Mouse (Mus musculus): ENCODE results near the gene Hectd4.
"Not testable (repeated sequence)": the region's sequence is repeated elsewhere in the genome, so short reads cannot be mapped to it uniquely, and the experiment has no call there.

Hectd4 gene

DNA sequence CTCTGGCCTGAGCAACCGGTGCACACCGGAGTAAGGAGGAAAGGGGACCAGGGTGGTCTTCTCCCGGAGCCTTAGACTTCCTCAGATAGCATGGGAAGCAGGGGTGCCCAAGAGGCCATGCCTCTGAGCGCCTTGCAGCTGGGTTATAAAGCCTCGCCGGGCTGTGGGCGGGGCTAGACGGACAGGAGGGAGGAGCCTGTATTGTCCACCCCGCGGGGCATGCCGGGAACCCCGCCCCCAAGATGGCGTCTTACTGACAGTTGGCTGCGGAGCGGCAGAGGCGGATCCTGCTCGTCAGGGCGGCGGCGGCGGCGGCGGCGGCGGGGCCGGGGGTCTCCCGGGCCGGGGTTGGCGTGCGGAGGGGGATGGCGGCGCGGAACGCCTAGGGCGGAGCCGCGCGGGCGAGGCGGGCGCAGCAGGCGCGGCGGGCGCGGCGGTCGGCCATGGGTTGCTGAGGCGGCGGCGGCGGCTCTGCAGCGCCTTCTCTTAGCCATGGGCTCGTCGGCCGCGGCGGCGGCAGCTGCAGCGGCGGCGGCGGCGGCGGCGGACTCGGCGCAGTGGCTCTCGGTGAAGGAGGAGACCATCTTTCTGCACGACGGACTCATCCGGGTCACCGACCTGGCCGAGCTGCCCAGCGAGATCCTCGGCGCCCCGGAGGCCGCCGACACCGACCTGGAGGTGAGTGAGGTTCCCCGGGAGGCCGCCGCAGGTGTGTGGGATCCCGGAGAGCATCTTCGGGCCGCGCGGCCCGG lies at the start of gene Hectd4:
Hectd4 (plus strand) TSS at position 240 of the 752 bp plus-strand sequence.
- DNase-seq (ENCODE audit: low spot score), result peak; percentile 84

DNA sequence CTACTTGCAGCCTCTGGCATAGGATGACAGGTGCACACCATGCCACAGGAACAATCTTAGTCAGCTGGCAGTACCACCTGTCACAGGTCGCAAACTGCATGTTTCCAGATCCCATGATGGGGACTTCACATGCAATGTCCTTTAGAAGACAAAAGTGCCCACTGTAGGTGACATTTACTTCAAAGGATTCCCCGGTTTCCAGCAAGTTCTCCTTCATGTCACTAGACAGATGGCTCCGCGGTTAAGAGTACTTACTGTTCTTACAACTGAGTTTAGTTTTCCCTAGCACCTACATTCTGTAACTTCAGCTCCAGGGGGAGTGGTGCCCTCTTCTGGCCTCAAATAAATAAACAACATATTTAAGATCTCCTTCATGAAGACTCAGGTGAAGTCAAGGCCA lies 47.2 kb upstream of the Hectd4 start:
- no peak for DNase-seq (ENCODE audit: low spot score)

GRCm38 (mm10) chr5:121179077-121179857 lies 40.8 kb upstream of the Hectd4 start:
- DNase-seq (ENCODE audit: low spot score), result no peak

- DNase-seq (ENCODE audit: low spot score), result no peak
These were observed 36.8 kb upstream of the Hectd4 start for GRCm38 (mm10) chr5:121183269-121183668.

DNA sequence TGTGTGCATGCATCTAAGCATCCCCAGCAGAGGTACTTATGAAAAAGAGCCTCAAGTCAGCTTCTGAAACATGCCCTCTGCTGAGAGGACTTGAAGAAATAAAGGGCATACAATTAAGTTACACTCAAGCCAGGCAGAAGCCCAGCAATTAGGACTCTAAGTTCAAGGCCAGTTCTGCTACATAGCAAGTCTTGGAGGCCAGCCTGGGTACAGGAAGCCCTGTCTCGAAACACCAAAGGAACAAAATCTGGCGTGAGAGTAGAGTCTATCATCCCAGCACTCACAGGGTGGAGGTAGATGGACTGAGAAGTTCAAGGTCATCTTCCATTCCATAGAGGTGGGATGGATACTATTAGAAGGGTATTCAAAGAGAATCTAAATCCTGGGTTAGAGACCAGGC lies 35.6 kb upstream of the Hectd4 start:
- DNase-seq (ENCODE audit: low spot score), result no peak

DNA sequence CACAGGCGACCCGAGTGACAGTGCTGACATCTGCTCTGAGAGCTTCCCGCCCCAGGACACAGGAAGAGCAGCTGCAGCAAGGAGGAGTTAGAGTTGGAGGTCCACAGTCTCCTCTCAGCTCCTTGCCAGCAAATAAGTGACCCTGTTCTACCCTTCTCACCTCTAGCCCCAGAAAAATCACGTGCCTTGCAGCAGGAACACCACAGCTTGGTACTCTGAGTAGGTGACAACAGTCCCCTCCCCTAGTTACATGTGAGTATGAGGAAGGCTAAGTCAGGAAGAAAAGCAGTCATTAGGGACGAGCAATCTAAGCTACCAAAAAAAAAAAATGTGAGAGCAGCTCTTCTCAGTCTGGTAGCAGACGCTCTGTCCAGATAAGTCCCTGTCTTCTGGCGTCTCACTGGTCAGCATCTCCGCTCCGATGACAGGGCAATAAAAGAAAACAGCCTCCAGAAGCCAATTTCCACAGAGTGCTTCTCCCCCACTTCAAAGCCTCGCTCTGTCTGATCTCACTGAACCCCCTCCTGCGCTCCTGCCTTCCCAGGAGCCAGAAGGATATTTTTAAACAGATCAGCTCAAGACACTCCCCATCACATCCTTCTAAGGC lies 35.0 kb upstream of the Hectd4 start:
- DNase-seq (ENCODE audit: low spot score), result no peak

- no peak for DNase-seq (ENCODE audit: low spot score)
These were observed 32.4 kb upstream of the Hectd4 start for GRCm38 (mm10) chr5:121187580-121188001.

DNA sequence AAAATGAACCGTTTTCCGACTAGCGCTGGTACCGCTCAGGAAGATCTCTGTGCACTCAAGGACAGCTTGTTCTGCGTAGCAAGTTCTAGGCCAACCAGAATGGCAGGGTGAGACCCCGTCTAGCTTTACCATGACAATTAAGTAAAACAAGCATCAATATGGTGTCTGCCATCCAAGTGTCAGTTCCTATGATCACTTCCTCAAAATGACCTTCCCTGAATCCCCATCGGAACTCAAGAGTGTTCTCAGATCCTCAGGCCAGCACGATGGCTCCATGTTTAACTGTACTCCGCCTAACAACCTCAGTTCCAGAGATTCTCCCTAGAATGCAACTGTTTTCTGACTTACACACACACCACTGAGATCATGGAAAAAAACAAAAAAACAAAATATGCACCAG lies 31.8 kb upstream of the Hectd4 start:
- no peak for DNase-seq (ENCODE audit: low spot score)

GRCm38 (mm10) chr5:121189182-121189581 lies 30.8 kb upstream of the Hectd4 start:
- no peak for DNase-seq (ENCODE audit: low spot score)

- DNase-seq (ENCODE audit: low spot score), result no peak
These were observed 29.7 kb upstream of the Hectd4 start for GRCm38 (mm10) chr5:121190210-121190835.

DNA sequence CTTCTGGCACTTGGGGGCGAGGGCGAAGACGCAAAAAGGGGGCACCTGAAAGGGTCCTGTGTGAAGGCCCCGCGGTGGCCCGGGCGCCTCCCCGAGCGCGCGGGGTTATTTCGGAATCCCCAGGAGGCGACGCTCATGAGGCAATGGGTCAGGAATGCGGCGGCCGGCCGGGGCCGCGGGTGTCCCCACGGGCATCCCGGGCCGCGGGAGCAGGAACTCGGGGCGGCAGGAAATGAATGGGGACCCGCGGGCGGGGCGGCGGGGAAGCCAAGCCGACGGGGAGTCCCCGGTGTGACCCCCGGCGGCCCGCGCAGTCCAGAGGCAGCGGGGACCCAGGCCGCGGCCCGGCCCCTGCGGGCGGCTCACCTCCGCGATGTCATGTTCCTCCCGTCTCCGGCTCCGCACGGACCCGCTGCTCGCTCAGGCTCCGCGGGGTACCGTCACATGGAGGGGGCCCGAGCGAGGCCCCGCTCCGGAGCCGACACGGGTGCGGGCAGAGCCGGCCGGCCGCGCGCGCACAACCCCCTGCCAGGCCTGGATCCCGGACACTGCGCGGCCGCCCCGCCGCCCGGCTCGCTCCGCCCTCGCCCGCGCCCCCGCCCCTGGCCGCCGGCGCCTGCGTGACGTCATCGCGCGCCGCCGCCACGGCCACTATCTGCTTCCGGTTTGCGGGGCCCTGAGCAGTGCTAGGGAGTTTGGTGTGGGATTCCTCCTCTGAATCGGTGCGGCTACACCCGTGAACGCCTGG lies 29.0 kb upstream of the Hectd4 start, which contains the start of gene Ptpn11:
Ptpn11 (minus strand) TSS at position 562 of the 748 bp plus-strand sequence.
- peak; percentile 56 for DNase-seq (ENCODE audit: low spot score)

DNA sequence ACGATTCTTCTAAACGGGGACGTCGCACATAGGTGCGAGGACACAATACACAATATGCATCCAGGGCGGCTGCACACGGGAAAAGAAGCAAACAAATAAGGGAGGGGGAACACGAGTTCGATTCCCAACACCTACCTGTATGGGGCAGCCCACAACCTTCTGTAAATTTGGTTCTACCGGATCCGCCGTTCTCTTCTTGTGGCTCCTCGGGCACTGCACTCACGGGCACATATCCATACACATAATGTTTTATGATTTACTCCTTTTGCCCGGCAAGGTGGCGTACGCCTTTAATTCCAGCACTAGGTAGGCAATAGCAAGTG lies 28.5 kb upstream of the Hectd4 start:
- no peak for DNase-seq (ENCODE audit: low spot score)

DNA sequence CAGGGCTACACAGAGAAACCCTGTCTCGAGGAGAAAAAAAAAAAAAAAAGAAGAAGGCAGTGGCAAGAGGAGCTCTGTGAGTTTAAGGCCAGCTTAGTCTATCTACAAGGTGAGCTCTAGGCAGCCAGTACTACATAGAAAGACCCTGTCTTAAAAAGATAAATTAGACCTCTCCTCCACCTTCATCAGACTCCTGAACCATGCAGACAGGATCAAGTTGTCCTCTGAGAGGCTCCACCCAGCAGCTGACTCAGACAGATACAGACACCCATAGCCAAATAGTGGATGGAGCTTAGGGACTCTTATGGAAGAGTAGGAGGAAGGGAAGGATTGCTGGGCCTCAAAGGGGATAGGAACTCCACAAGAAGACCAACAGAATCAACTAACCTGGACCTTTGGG lies 25.8 kb upstream of the Hectd4 start:
- no peak for DNase-seq (ENCODE audit: low spot score)

- DNase-seq (ENCODE audit: low spot score), result no peak
These were observed 23.3 kb upstream of the Hectd4 start for GRCm38 (mm10) chr5:121196764-121197163.

- DNase-seq (ENCODE audit: low spot score), result no peak
These were observed 22.7 kb upstream of the Hectd4 start for GRCm38 (mm10) chr5:121197337-121197736.

- DNase-seq (ENCODE audit: low spot score), result no peak
These were observed 21.6 kb upstream of the Hectd4 start for GRCm38 (mm10) chr5:121198376-121198775.

DNA sequence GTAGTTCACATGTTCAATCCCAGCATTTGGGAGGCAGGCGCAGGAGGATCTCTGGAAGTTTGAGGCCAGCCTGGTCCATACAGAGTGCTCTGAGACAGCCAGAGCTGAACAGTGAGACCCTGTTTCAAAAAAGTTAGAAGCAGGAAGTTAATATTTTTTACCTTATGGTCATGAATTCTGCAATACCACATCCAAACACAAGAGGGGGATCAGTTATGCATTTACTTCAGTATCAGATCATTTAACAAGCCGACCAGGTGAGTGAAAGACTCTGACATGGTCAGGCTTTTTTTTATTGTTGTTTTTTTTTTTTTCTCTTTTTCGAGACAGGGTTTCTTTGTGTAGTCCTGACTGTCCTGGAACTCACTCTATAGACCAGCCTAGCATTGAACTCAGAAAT lies 18.3 kb upstream of the Hectd4 start:
- no peak for DNase-seq (ENCODE audit: low spot score)

- DNase-seq (ENCODE audit: low spot score), result no peak
These were observed 17.6 kb upstream of the Hectd4 start for GRCm38 (mm10) chr5:121202467-121202866.

GRCm38 (mm10) chr5:121204132-121205089 lies 15.6 kb upstream of the Hectd4 start, which contains the start of gene Rpl6:
Gene Rpl6 (plus strand): TSS chr5:121204481.
- peak; percentile 25 for DNase-seq (ENCODE audit: low spot score)

GRCm38 (mm10) chr5:121205537-121206130 lies 14.4 kb upstream of the Hectd4 start:
- not testable (repeated sequence) for DNase-seq (ENCODE audit: low spot score)

All from urinary bladder, postnatal 10 days (tissue).